Mouse (Mus musculus) ES-E14 (cell line): ENCODE data around the gene Pomt2. TPM values are rescaled to one million over a fixed set of nuclear protein-coding genes. Genes with fewer than 3 reads are reported as not detected.

Experiments
- DNase-seq: peaks from one replicate; pipeline ENCODE4 v3.0.0-alpha.2; 2013; ENCODE audit warnings: low read depth, low spot score
- H3K27ac ChIP-seq: 2 replicates; pipeline ENCODE4 v1.5.1; 2012; ENCODE audit warnings: low read depth, mild to moderate bottlenecking, low read length, moderate library complexity, mixed read lengths; ENCODE audit not compliant: poor library complexity, insufficient read depth, severe bottlenecking
- H3K36me3 ChIP-seq: 2 replicates; pipeline ENCODE4 v1.6.1; 2012; ENCODE audit warnings: mild to moderate bottlenecking, low read length, moderate library complexity, mixed read lengths; ENCODE audit not compliant: control insufficient read depth, poor library complexity, insufficient read depth, severe bottlenecking
- H3K4me1 ChIP-seq, 2 experiments: fragments of 150-350 bp in 1 of 2; sonication (generic) in 1 of 2; 2 replicates each; pipeline ENCODE4 v1.6.1; 2012; ENCODE audit warnings: low read length in 2 of 2, mild to moderate bottlenecking in 1 of 2, mixed read lengths in 1 of 2; ENCODE audit not compliant: control insufficient read depth in 2 of 2, insufficient read depth in 2 of 2, poor library complexity in 1 of 2
- H3K4me3 ChIP-seq, 2 experiments: fragments of 150-350 bp in 1 of 2; sonication (generic) in 1 of 2; 2 replicates each; pipeline ENCODE4 v1.5.1; 2012; ENCODE audit warnings: low read length in 2 of 2, low read depth in 1 of 2, mild to moderate bottlenecking in 1 of 2, mixed read lengths in 1 of 2; ENCODE audit not compliant: insufficient read depth in 1 of 2, poor library complexity in 1 of 2, severe bottlenecking in 1 of 2
- H3K9ac ChIP-seq: 2 replicates; pipeline ENCODE4 v1.6.1; 2012; ENCODE audit warnings: low read depth, mild to moderate bottlenecking, low read length, mixed read lengths; ENCODE audit not compliant: poor library complexity, insufficient read depth, severe bottlenecking
- H3K9me3 ChIP-seq: fragments of 150-350 bp; sonication (generic); 2 replicates; pipeline ENCODE4 v1.6.1; 2012; ENCODE audit warnings: low read depth, mild to moderate bottlenecking, low read length; ENCODE audit not compliant: control insufficient read depth, insufficient read depth
- CHD2 ChIP-seq: IDR thresholded peaks from 2 replicates; pipeline ENCODE4 v1.6.1; 2014; ENCODE audit warnings: mild to moderate bottlenecking, low read depth, low read length, inconsistent platforms
- HCFC1 ChIP-seq: IDR thresholded peaks from 2 replicates; pipeline ENCODE4 v1.6.1; 2012; ENCODE audit warnings: low read length, inconsistent platforms, borderline replicate concordance; ENCODE audit not compliant: insufficient read depth
- MAFK ChIP-seq: IDR thresholded peaks from 2 replicates; pipeline ENCODE4 v1.6.1; 2014; ENCODE audit warnings: mild to moderate bottlenecking, low read depth, low read length, inconsistent platforms; ENCODE audit not compliant: insufficient read depth
- ZC3H11A ChIP-seq: IDR thresholded peaks from 2 replicates; pipeline ENCODE4 v1.6.1; 2012; ENCODE audit warnings: low read depth, mild to moderate bottlenecking, inconsistent platforms, low read length, borderline replicate concordance
- ZNF384 ChIP-seq: IDR thresholded peaks from 2 replicates; pipeline ENCODE4 v1.6.1; 2012; ENCODE audit warnings: low read depth, low read length, inconsistent platforms
- in situ Hi-C, 2 experiments: fragments of 600-800 bp; cut with MboI; formaldehyde crosslinking; loops; one replicate each; pipeline ENCODE4 v1.15.1; 2025; ENCODE audit warnings: low sequenced_read_pairs in 2 of 2, inconsistent platforms in 1 of 2; ENCODE audit not compliant: unreplicated experiment in 2 of 2
- total RNA-seq: library from RNA; depleted of rRNA; stranded (reverse); fragments of 300-350 nt; gene quantifications from 2 replicates; pipeline ENCODE4 v1.2.3, GENCODE M21; 2012

Pomt2 gene
- total RNA-seq, 1 experiment: 23.9 TPM

DNA sequence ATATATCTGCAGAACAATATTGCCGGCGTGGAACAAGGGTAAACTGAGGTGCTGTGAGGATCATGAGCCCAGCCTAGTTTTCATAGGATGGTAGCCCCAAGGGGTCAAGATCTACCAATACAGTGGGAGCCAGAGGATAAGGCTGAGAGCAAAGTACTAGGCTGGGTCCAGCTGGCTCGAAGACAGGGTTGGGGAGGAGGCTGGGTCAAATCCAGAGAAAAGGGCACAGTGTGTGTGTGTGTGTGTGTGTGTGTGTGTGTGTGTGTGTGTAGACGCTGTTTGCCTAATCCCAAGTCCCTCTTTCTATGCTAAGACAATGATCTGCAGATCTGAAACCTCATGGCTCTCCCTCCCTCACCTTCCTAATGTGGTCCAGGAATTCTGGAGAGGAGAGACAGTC is 47.4 kb downstream of the Pomt2 start:
- Histone ChIP-seq H3K27ac (no peak overlapping the region), H3K4me3 (no peak overlapping the region), H3K9me3 (no peaks in the 10 kb centered on the region), H3K9ac (no peak overlapping the region), H3K36me3 (no peaks in the 10 kb centered on the region), H3K4me1 (peaks cover 0 to 2% of the 10 kb centered on the region in 2 experiments; a peak in 1 of 4 replicates)
- in situ Hi-C loops: no loop called here
- no peak for DNase-seq
- TF ChIP-seq ZC3H11A (no peak), MAFK (no peak), CHD2 (no peak), HCFC1 (no peak), ZNF384 (no peak)

- Histone ChIP-seq H3K36me3 (no peaks in the 10 kb centered on the region), H3K4me3 (no peak overlapping the region), H3K9ac (no peak overlapping the region), H3K27ac (no peak overlapping the region), H3K4me1 (no peaks in the 10 kb centered on the region), H3K9me3 (no peaks in the 10 kb centered on the region)
- no peak for DNase-seq
- in situ Hi-C loops: no loop called here
- TF ChIP-seq ZC3H11A (no peak), MAFK (no peak), ZNF384 (no peak), CHD2 (no peak)
These were observed 54.1 kb downstream of the Pomt2 start for GRCm38 (mm10) chr12:87093671-87094070.

GRCm38 (mm10) chr12:87093249-87093648 is 54.5 kb downstream of the Pomt2 start:
- TF ChIP-seq ZC3H11A (no peak), MAFK (no peak), HCFC1 (no peak), CHD2 (no peak), ZNF384 (no peak)
- in situ Hi-C loops: no loop called here
- DNase-seq: no peak
- Histone ChIP-seq H3K9me3 (no peaks in the 10 kb centered on the region), H3K27ac (no peak overlapping the region), H3K4me1 (no peaks in the 10 kb centered on the region), H3K4me3 (no peak overlapping the region), H3K36me3 (no peaks in the 10 kb centered on the region), H3K9ac (no peak overlapping the region)

DNA sequence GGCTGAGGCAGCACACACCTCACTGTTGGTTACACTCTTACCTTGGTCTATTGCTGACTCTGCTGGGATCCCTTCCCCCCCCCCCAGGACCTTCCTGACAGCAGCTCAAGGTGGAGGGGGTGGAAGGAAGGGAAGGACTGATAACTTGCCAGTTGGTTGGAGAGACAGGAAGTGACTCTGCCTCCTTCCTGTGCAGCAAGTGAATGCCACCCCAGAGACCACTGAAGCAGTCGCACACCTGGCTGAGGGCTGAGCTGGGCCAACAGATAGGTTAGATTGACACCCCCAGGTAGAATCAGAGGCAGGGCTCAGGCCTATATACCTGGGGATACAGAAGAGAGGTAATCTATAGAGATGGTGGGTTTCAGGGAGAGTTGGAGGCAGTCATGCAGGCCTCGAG is 55.9 kb downstream of the Pomt2 start:
- in situ Hi-C loops: no loop called here
- Histone ChIP-seq H3K36me3 (no peaks in the 10 kb centered on the region), H3K9me3 (no peaks in the 10 kb centered on the region), H3K4me3 (no peak overlapping the region), H3K4me1 (peaks cover 0 to 2% of the 10 kb centered on the region in 2 experiments; a peak in 1 of 4 replicates), H3K9ac (no peak overlapping the region), H3K27ac (no peak overlapping the region)
- no peak for DNase-seq
- TF ChIP-seq HCFC1 (no peak), ZC3H11A (no peak)

DNA sequence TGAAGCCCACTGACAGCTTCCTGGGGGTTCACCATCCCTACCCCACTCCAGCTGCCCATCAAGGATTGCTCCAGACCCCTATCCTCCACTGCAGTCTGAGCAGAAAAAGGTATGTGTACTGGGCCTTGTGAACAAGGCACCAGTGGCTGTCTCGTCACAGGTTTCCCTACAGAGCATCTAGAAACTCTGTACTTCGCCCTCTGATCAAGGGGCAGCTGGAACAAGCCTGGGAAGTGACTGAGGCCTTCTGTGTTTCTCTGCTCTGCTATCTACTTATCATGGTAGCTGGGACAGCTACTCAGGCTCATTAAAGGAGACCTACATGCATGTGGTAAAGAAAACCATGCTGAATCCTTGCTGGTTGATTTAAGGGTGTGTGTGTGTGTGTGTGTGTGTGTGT is 58.1 kb downstream of the Pomt2 start:
- Histone ChIP-seq H3K9ac (no peak overlapping the region), H3K36me3 (no peaks in the 10 kb centered on the region), H3K27ac (no peak overlapping the region), H3K4me1 (peaks cover 0 to 3% of the 10 kb centered on the region in 2 experiments; a peak in 1 of 4 replicates), H3K9me3 (no peaks in the 10 kb centered on the region), H3K4me3 (no peak overlapping the region)
- in situ Hi-C loops: no loop called here
- no peak for DNase-seq
- TF ChIP-seq MAFK: no peak
- no peak for TF ChIP-seq CHD2
- no peak for TF ChIP-seq HCFC1
- no peak for TF ChIP-seq ZNF384
- TF ChIP-seq ZC3H11A: no peak
